Mouse (Mus musculus) ES-Bruce4 (cell line): ENCODE data around the gene Tmem238. TPM values are rescaled to one million over a fixed set of nuclear protein-coding genes. Genes with fewer than 3 reads are reported as not detected.
"Not testable (repeated sequence)": the region's sequence is repeated elsewhere in the genome, so short reads cannot be mapped to it uniquely, and the experiment has no call there.

Experiments used
- H3K27ac ChIP-seq: 2 replicates; pipeline ENCODE4 v1.5.1; 2012; ENCODE audit warnings: low read length, inconsistent platforms; ENCODE audit not compliant: insufficient read depth
- H3K27me3 ChIP-seq: 2 replicates; pipeline ENCODE4 v1.6.1; 2012; ENCODE audit warnings: mild to moderate bottlenecking, low read length, inconsistent platforms; ENCODE audit not compliant: control insufficient read depth, poor library complexity, insufficient read depth, severe bottlenecking
- H3K36me3 ChIP-seq: 2 replicates; pipeline ENCODE4 v1.6.1; 2012; ENCODE audit warnings: inconsistent platforms, mild to moderate bottlenecking, low read length, moderate library complexity; ENCODE audit not compliant: control insufficient read depth, poor library complexity, insufficient read depth, severe bottlenecking
- H3K4me1 ChIP-seq: one replicate; pipeline ENCODE4 v1.8.1; 2011; ENCODE audit warnings: low read length; ENCODE audit not compliant: control insufficient read depth, insufficient read depth
- H3K4me3 ChIP-seq: 2 replicates; pipeline ENCODE4 v1.5.1; 2011; ENCODE audit warnings: low read depth, mild to moderate bottlenecking, low read length
- H3K9ac ChIP-seq: 2 replicates; pipeline ENCODE4 v1.6.1; 2012; ENCODE audit warnings: low read depth, mild to moderate bottlenecking, inconsistent platforms; ENCODE audit not compliant: poor library complexity, severe bottlenecking
- H3K9me3 ChIP-seq: replicated peaks from 2 replicates; pipeline ENCODE4 v1.6.1; 2012; ENCODE audit warnings: mild to moderate bottlenecking, low read length, inconsistent platforms; ENCODE audit not compliant: control insufficient read depth, poor library complexity, insufficient read depth, severe bottlenecking
- CTCF ChIP-seq: IDR thresholded peaks from one replicate; pipeline ENCODE4 v1.8.1; 2011; ENCODE audit warnings: low read depth, low read length
- EP300 ChIP-seq: IDR thresholded peaks from 2 replicates; pipeline ENCODE4 v1.6.1; 2011; ENCODE audit warnings: low read depth, low read length; ENCODE audit not compliant: insufficient read depth
- POLR2A ChIP-seq: IDR thresholded peaks from one replicate; pipeline ENCODE4 v1.8.1; 2011; ENCODE audit warnings: low read length; ENCODE audit not compliant: insufficient read depth
- polyA plus RNA-seq: library from polyadenylated mRNA; stranded (reverse); fragments of >200 nt; gene quantifications from 2 replicates; pipeline ENCODE4 v1.2.4, GENCODE M21; 2011; ENCODE audit warnings: low read depth; ENCODE audit not compliant: missing spikeins, insufficient read depth, insufficient read length

Tmem238 gene
- polyA plus RNA-seq, 1 experiment = 6.8 TPM

DNA sequence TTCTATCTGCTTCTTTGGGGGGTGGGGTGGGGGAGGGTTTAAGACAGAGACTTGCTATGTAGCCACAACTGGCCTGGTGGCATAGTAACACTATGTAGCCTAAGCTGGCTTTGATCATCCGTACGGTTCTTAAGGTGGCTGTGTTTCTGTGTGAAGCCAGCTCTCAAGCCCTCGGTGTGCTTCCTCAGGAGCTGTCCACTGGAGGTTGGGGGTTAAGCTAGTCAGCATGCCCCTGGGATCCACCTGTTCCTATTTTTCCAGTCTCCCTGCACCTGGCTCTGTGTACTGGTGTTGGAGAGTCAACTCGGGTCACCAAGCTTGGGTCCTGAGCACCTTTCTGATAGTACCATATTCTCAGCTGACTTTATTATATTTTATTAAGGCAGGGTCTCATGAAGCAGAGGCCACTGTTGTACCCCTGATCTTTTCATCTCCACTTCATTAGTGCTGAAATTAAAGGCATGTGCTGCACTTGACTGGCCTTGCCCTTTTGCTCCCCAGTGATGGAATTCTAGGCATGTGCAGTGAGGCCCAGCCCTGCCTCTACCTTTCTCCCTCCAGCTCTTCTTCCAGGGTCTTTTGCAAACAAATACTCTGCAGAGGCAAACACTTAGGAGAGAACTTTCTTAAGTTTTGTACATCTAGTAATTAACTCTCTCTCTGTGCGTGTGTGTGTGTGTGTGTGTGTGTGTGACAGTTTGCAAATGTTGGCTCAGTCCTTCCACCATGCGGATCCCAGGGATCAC is 32.9 kb upstream of the Tmem238 start:
- Histone ChIP-seq H3K4me1 (peaks cover 28% of the 10 kb centered on the region), H3K4me3 (no peak overlapping the region), H3K36me3 (no peaks in the 10 kb centered on the region), H3K9ac (0 out of 2 replicates have a peak overlapping the region, but pooled peaks have one; percentile 6), H3K27ac (peak overlapping the region; percentile 82), H3K9me3 (no peaks in the 10 kb centered on the region), H3K27me3 (no peaks in the 10 kb centered on the region)
- TF ChIP-seq EP300 = peak; percentile 82; the same call in 1 of the 2 replicates
- no peak for TF ChIP-seq POLR2A

DNA sequence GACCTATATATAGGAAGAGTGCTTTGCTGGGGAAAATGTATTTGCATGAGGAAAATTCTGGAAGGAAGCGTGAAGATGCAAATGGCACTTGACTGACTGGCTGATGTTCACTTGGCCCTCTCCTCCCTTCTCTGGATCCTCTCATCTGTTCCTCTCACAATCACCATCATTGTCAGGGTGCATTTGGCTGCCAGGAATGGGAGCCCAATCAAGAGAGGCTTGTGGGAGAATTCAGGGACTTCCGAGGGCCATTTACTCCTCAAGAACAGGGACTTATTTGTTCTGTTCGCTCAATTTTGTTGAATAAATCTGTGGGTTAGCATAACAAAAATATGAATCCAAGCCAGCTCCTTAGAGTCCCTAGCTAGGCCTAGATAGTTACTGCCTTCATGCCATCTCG is 32.2 kb upstream of the Tmem238 start:
- Histone ChIP-seq H3K9ac (no peak overlapping the region), H3K27me3 (no peaks in the 10 kb centered on the region), H3K4me1 (peaks cover 27% of the 10 kb centered on the region), H3K4me3 (no peak overlapping the region), H3K9me3 (no peaks in the 10 kb centered on the region), H3K27ac (peak overlapping the region; percentile 82), H3K36me3 (no peaks in the 10 kb centered on the region)
- TF ChIP-seq EP300 = no peak
- no peak for TF ChIP-seq CTCF
- no peak for TF ChIP-seq POLR2A

GRCm38 (mm10) chr7:4820925-4821324 is 31.5 kb upstream of the Tmem238 start:
- not testable (repeated sequence) for H3K27me3 ChIP-seq, H3K9me3 ChIP-seq, H3K9ac ChIP-seq, H3K36me3 ChIP-seq, H3K4me3 ChIP-seq
- peak; percentile 99 for TF ChIP-seq EP300
- Histone ChIP-seq H3K27ac (peak overlapping the region; percentile 82), H3K4me1 (peaks cover 24% of the 10 kb centered on the region)

- H3K9me3 ChIP-seq = no peaks in the 10 kb centered on the region
- H3K4me3 ChIP-seq = no peak overlapping the region
- H3K27ac ChIP-seq = no peak overlapping the region
- no peaks in the 10 kb centered on the region for H3K27me3 ChIP-seq
- no peak overlapping the region for H3K9ac ChIP-seq
- TF ChIP-seq CTCF = no peak
- TF ChIP-seq POLR2A = no peak
- no peak for TF ChIP-seq EP300
- peaks cover 5% of the 10 kb centered on the region for H3K4me1 ChIP-seq
- H3K36me3 ChIP-seq = 0 out of 2 replicates have a peak, but pooled peaks cover 2% of the 10 kb centered on the region
These were observed 27.1 kb upstream of the Tmem238 start for GRCm38 (mm10) chr7:4816559-4816958.

- no peaks in the 10 kb centered on the region for H3K27me3 ChIP-seq
- peak overlapping the region; percentile 98 for H3K9ac ChIP-seq
- peaks cover 30% of the 10 kb centered on the region for H3K36me3 ChIP-seq
- no peaks in the 10 kb centered on the region for H3K9me3 ChIP-seq
- peak overlapping the region; percentile 88 for H3K27ac ChIP-seq
- H3K4me1 ChIP-seq = no peaks in the 10 kb centered on the region
- peak overlapping the region; percentile 99 for H3K4me3 ChIP-seq
- TF ChIP-seq CTCF = no peak
- TF ChIP-seq EP300 = no peak
- no peak for TF ChIP-seq POLR2A
These were observed 23.8 kb upstream of the Tmem238 start for GRCm38 (mm10) chr7:4813105-4813791.
